Mouse (Mus musculus): ENCODE measurements around the gene Sh2b1. TPM values are rescaled to one million over a fixed set of nuclear protein-coding genes. Genes with fewer than 3 reads are reported as not detected.
"Not testable (repeated sequence)": the region's sequence is repeated elsewhere in the genome, so short reads cannot be mapped to it uniquely, and the experiment has no call there.

Gene Sh2b1
- polyA plus RNA-seq, 1 experiment from 2014 or later = 40.9 TPM

DNA sequence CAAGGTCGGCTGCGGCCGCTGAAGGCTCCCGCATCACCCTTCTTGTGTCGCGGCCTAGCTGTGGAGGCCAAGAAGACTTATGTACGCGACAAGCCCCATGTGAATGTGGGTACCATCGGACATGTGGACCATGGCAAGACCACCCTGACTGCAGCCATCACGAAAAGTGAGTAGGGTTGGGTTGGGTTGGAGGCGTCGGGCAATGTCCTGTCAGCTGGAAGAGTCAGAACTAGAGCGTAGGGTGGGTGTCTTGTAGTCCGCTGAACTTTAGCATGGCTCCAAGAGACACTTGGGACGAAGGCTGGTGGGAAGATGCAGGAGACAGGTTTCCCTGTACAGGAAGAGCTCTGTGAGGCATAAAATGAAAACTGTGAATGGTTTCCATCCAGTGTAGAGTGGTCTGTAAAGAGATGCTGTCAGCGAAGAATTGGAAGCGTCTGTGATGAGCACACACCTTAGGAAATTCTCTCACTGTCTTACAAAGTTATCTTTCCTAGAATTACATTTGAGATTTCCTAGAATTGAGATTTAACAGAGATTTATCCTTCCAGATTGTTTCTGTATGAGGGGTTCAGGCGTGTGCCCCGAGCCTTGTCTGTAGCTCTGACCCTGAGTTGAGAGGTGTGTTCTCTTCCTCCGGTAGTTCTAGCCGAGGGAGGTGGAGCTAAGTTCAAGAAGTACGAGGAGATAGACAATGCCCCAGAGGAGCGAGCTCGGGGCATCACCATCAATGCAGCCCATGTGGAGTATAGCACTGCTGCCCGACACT lies 12.6 kb upstream of the Sh2b1 start:
- ATAC-seq (replicated peaks; ENCODE audit: low FRiP score, low TSS enrichment, low read depth) = peak; percentile 12; the same call in 1 of the 2 replicates
- H3K27me3 ChIP-seq (replicated peaks; ENCODE audit: control insufficient read depth, insufficient read depth, low read length); DNase-seq (ENCODE audit: low spot score); H3K4me1 ChIP-seq (replicated peaks; ENCODE audit: control insufficient read depth, insufficient read depth, low read length); H3K9me3 ChIP-seq (ENCODE audit: control insufficient read depth, low read length); H3K27ac ChIP-seq (ENCODE audit: low read depth): not testable (repeated sequence)
- Histone ChIP-seq H3K4me3 (ENCODE audit: low read depth, low read length) (peak overlapping the region; percentile 74), H3K4me2 (ENCODE audit: low read length) (peak overlapping the region; percentile 98), H3K9ac (ENCODE audit: low read length) (peak overlapping the region; percentile 63), H3K36me3 (ENCODE audit: control insufficient read depth, insufficient read depth, low read length) (peaks cover 39% of the 10 kb centered on the region)
- 15% methylated on average over 20 of the region's 25 CpGs for WGBS

DNA sequence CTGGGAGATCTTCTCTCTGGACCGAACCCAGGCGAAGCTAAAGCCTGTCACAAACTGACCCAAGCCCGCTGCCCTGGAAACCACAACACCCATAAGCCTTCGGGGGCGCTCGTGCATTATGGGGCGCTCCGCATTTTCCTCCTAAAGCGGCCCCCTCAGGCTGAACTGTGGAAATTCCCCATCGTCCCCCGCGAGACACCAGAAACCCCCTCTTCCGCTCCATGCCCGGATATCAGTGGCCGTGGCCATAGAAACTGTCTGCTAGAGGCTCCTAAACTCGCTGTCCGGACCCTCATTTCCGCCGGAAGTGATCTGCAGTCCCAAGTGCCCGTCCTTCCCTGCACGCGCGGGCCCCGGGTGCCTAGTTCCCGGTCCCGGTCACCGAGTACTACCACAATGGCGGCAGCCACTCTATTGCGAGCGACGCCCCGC lies 11.8 kb upstream of the Sh2b1 start, which contains the start of gene Tufm:
TSS of gene Tufm (plus strand) at position 310 of the 432 bp plus-strand sequence.
- H3K27ac ChIP-seq (ENCODE audit: low read depth) = peak within 1 kb of the TSS; percentile 74
- WGBS = under 1% methylated on average over 32 of the region's 32 CpGs
- ATAC-seq (replicated peaks; ENCODE audit: low FRiP score, low TSS enrichment, low read depth) (peak; percentile 92), DNase-seq (ENCODE audit: low spot score) (peak; percentile 92)
- H3K36me3 ChIP-seq (ENCODE audit: control insufficient read depth, insufficient read depth, low read length) = peaks cover 32% of the 10 kb centered on the region
- peak within 1 kb of the TSS; percentile 63 for H3K9ac ChIP-seq (ENCODE audit: low read length)
- peak within 1 kb of the TSS; percentile 74 for H3K4me3 ChIP-seq (ENCODE audit: low read depth, low read length)
- H3K4me1 ChIP-seq (replicated peaks; ENCODE audit: control insufficient read depth, insufficient read depth, low read length) = peaks cover 6% of the 10 kb centered on the region; the same call in 1 of the 2 replicates
- no peaks in the 10 kb centered on the region for H3K27me3 ChIP-seq (replicated peaks; ENCODE audit: control insufficient read depth, insufficient read depth, low read length)
- H3K4me2 ChIP-seq (ENCODE audit: low read length) = peak within 1 kb of the TSS; percentile 98
- no peaks in the 10 kb centered on the region for H3K9me3 ChIP-seq (ENCODE audit: control insufficient read depth, low read length)

DNA sequence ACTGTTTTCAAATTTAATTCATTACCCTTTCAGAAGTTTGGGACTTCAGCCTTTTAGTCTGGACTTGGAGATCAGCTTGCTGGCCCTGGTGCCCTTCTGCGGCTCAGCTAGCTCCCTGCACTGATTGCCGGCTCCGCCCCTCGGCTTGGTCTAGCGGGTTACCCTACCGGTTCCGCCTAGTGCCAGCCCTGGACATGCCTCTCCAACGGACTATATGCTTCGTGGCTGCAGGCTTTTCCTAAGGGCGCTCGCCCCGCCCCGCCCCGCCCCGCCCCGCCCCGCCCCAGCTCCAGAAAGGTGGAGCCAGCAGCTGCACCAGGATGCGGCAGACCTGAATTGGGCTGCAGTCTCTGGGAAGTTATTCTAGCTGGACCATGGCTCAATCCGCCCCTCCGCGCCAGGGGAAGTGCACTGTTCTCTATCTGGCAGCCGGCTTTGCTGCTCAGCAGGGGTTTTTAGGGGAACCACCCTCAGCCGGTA lies 7.2 kb upstream of the Sh2b1 start:
- peak overlapping the region; percentile 56 for H3K4me2 ChIP-seq (ENCODE audit: low read length)
- ATAC-seq (replicated peaks; ENCODE audit: low FRiP score, low TSS enrichment, low read depth) (peak; percentile 83), DNase-seq (ENCODE audit: low spot score) (peak; percentile 85)
- under 1% methylated on average over 23 of the region's 23 CpGs for WGBS
- H3K4me1 ChIP-seq (replicated peaks; ENCODE audit: control insufficient read depth, insufficient read depth, low read length) = no peaks in the 10 kb centered on the region; the same call in 1 of the 2 replicates
- no peaks in the 10 kb centered on the region for H3K27me3 ChIP-seq (replicated peaks; ENCODE audit: control insufficient read depth, insufficient read depth, low read length)
- H3K4me3 ChIP-seq (ENCODE audit: low read depth, low read length) = peak overlapping the region; percentile 25
- H3K36me3 ChIP-seq (ENCODE audit: control insufficient read depth, insufficient read depth, low read length) = no peaks in the 10 kb centered on the region
- H3K9ac ChIP-seq (ENCODE audit: low read length) = peak overlapping the region; percentile 18; the same call in 1 of the 2 replicates
- H3K27ac ChIP-seq (ENCODE audit: low read depth) = peak overlapping the region; percentile 77
- H3K9me3 ChIP-seq (ENCODE audit: control insufficient read depth, low read length) = no peaks in the 10 kb centered on the region

DNA sequence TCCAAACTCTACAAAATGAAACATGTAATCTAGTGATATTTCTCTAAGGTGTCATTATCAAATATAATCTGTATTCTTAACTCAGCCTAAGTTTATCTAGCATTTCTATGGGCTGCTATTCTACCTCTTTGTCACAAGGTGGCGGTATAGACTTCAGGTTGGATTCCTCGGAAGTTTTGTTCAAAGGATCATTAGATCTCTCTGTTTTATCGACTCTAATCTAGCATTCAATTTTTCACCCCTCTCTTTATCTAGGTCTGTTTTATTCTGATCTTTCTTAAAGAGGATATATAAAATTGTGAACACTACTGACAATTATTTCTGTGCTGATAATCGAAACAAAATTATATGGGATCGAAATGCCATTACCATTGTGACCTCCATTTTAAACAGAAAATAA lies 6.5 kb upstream of the Sh2b1 start:
- WGBS = 24% methylated on average over 5 of the region's 5 CpGs
- Histone ChIP-seq H3K4me3 (ENCODE audit: low read depth, low read length) (no peak overlapping the region), H3K36me3 (ENCODE audit: control insufficient read depth, insufficient read depth, low read length) (no peaks in the 10 kb centered on the region), H3K4me2 (ENCODE audit: low read length) (peak overlapping the region; percentile 56; the same call in 1 of the 2 replicates), H3K27ac (ENCODE audit: low read depth) (no peak overlapping the region), H3K9me3 (ENCODE audit: control insufficient read depth, low read length) (no peaks in the 10 kb centered on the region), H3K9ac (ENCODE audit: low read length) (no peak overlapping the region), H3K4me1 (replicated peaks; ENCODE audit: control insufficient read depth, insufficient read depth, low read length) (no peaks in the 10 kb centered on the region; the same call in 1 of the 2 replicates), H3K27me3 (replicated peaks; ENCODE audit: control insufficient read depth, insufficient read depth, low read length) (no peaks in the 10 kb centered on the region)
- DNase-seq (ENCODE audit: low spot score) = no peak
- no peak for ATAC-seq (replicated peaks; ENCODE audit: low FRiP score, low TSS enrichment, low read depth)

DNA sequence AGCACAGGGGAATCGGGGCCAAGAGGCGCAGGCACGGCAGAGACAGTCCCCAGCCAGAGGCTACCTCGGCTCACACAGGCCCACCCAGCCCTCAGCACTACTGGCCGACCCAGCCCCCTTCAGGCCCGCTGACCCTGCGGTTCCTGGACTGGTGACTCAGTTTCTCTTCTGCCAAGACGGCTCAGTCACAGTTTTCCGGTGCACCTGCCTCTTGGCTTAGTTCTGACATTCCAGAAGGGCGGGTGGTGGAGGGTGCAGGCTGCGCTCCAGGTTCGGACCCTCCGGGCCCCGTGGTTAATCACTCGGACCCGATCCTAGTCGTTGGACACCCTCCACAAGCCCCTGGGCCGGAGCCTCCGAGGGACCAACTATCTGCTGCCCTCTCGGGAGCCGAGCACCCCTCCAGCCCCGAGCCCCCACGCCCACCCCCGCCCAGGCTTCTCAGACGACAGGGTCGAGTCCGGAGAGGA lies 703 bp downstream of the Sh2b1 start:
- Histone ChIP-seq H3K36me3 (ENCODE audit: control insufficient read depth, insufficient read depth, low read length) (peaks cover 35% of the 10 kb centered on the region), H3K9me3 (ENCODE audit: control insufficient read depth, low read length) (no peaks in the 10 kb centered on the region), H3K4me3 (ENCODE audit: low read depth, low read length) (peak overlapping the region; percentile 90), H3K9ac (ENCODE audit: low read length) (peak overlapping the region; percentile 95), H3K4me1 (replicated peaks; ENCODE audit: control insufficient read depth, insufficient read depth, low read length) (peaks cover 17% of the 10 kb centered on the region), H3K27me3 (replicated peaks; ENCODE audit: control insufficient read depth, insufficient read depth, low read length) (no peaks in the 10 kb centered on the region), H3K4me2 (ENCODE audit: low read length) (peak overlapping the region; percentile 80), H3K27ac (ENCODE audit: low read depth) (peak overlapping the region; percentile 91)
- WGBS = under 1% methylated on average over 21 of the region's 27 CpGs
- ATAC-seq (replicated peaks; ENCODE audit: low FRiP score, low TSS enrichment, low read depth) (peak; percentile 49; the same call in 1 of the 2 replicates), DNase-seq (ENCODE audit: low spot score) (peak; percentile 69)

DNA sequence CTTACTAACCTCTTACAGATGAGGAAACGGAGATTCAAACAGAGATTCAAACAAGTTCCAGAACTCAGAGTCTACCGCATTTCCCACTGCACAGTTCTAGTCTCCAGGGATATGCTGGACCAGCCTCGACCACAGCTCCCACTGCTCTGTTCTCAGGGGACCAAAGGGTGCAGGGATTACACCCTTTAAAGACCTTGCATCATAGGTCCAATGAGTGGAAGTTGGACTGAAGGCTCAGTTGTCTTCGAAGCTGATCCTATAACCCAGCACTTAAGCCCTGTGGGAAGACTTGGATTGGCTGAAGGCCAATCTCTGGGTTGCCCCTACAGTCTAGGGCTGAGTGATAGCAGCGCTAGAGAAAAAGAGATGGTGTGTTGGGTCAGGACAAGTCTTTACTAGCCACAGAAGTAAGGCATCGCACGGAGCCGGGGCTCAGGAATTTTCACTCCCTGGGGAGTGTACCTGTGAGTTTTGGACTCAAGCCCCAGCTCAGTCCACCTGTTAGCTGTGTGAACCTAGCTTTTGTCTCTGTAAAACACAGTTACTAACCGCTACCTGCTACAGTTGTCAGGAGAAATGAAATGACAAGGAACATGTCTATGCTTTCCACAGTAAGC lies 1.6 kb downstream of the Sh2b1 start:
- ATAC-seq (replicated peaks; ENCODE audit: low FRiP score, low TSS enrichment, low read depth) (no peak), DNase-seq (ENCODE audit: low spot score) (no peak)
- Histone ChIP-seq H3K4me1 (replicated peaks; ENCODE audit: control insufficient read depth, insufficient read depth, low read length) (peaks cover 17% of the 10 kb centered on the region), H3K9me3 (ENCODE audit: control insufficient read depth, low read length) (no peaks in the 10 kb centered on the region), H3K36me3 (ENCODE audit: control insufficient read depth, insufficient read depth, low read length) (peaks cover 44% of the 10 kb centered on the region), H3K9ac (ENCODE audit: low read length) (peak overlapping the region; percentile 95; the same call in 1 of the 2 replicates), H3K4me3 (ENCODE audit: low read depth, low read length) (peak overlapping the region; percentile 90), H3K27ac (ENCODE audit: low read depth) (no peak overlapping the region), H3K27me3 (replicated peaks; ENCODE audit: control insufficient read depth, insufficient read depth, low read length) (no peaks in the 10 kb centered on the region), H3K4me2 (ENCODE audit: low read length) (peak overlapping the region; percentile 80)
- 88% methylated on average over 9 of the region's 9 CpGs for WGBS

DNA sequence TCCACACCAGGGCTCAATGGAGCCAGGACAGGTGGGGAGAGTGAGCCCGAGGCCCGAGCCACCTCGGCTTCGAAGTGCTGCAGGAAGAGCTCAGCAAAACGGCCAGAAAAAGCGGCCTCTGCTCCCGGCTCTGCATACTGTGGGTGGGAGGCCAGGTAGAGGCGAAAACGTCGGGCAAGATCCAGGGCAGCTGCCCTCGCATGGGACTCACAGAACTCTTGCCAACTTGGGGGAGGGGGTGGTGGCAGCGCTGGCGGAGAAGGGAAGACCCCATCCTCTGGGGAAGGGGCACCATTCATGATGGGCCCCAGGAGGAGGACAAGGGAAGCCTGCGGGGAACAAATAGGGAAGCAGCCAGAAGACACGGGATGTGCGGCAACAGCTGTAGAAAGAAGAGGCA lies 2.5 kb downstream of the Sh2b1 start:
- 91% methylated on average over 16 of the region's 16 CpGs for WGBS
- no peaks in the 10 kb centered on the region for H3K9me3 ChIP-seq (ENCODE audit: control insufficient read depth, low read length)
- no peak overlapping the region for H3K4me3 ChIP-seq (ENCODE audit: low read depth, low read length)
- DNase-seq (ENCODE audit: low spot score) (no peak), ATAC-seq (replicated peaks; ENCODE audit: low FRiP score, low TSS enrichment, low read depth) (no peak)
- no peak overlapping the region for H3K27ac ChIP-seq (ENCODE audit: low read depth)
- peaks cover 17% of the 10 kb centered on the region for H3K4me1 ChIP-seq (replicated peaks; ENCODE audit: control insufficient read depth, insufficient read depth, low read length)
- H3K36me3 ChIP-seq (ENCODE audit: control insufficient read depth, insufficient read depth, low read length) = peaks cover 53% of the 10 kb centered on the region
- H3K9ac ChIP-seq (ENCODE audit: low read length) = no peak overlapping the region
- H3K4me2 ChIP-seq (ENCODE audit: low read length) = no peak overlapping the region
- no peaks in the 10 kb centered on the region for H3K27me3 ChIP-seq (replicated peaks; ENCODE audit: control insufficient read depth, insufficient read depth, low read length)

DNA sequence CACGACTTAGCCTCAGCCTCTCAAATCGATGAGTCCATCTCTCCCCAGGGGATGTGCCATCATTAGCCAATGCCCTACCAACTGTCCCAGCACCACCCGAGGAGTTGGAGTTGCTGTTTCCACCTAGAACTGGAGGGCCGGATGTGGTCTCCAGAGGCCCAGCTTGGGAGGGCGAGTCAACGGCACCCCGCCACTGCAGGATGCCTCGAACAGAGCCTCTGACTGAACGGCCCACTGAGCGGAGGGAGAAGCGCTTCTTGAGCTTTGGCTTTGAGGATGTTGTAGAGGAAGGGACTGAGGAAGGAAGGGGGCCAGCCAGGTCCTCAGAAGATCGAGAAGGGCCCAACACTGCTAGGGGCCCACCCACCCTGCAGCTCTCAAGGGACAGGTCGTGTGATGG lies 2.9 kb downstream of the Sh2b1 start:
- no peaks in the 10 kb centered on the region for H3K9me3 ChIP-seq (ENCODE audit: control insufficient read depth, low read length)
- no peak for ATAC-seq (replicated peaks; ENCODE audit: low FRiP score, low TSS enrichment, low read depth)
- peaks cover 17% of the 10 kb centered on the region for H3K4me1 ChIP-seq (replicated peaks; ENCODE audit: control insufficient read depth, insufficient read depth, low read length)
- no peak for DNase-seq (ENCODE audit: low spot score)
- H3K36me3 ChIP-seq (ENCODE audit: control insufficient read depth, insufficient read depth, low read length) = peaks cover 57% of the 10 kb centered on the region
- WGBS = 89% methylated on average over 13 of the region's 13 CpGs
- H3K27me3 ChIP-seq (replicated peaks; ENCODE audit: control insufficient read depth, insufficient read depth, low read length) = no peaks in the 10 kb centered on the region
- H3K4me2 ChIP-seq (ENCODE audit: low read length) = no peak overlapping the region
- no peak overlapping the region for H3K4me3 ChIP-seq (ENCODE audit: low read depth, low read length)
- H3K27ac ChIP-seq (ENCODE audit: low read depth) = no peak overlapping the region
- H3K9ac ChIP-seq (ENCODE audit: low read length) = no peak overlapping the region

All from intestine, embryonic 14.5 days (tissue).